Mouse (Mus musculus) fibroblast of lung, adult 2 months (primary cell): ENCODE results near the gene Gm14214.

Source experiments
- DNase-seq: peaks from one replicate; pipeline ENCODE4 v3.0.0-alpha.2; 2011; ENCODE audit warnings: low read depth

The Gm14214 gene

GRCm38 (mm10) chr2:154769930-154770329 lies at the start of gene Gm14214:
Gm14214 (minus strand) TSS chr2:154770030.
- DNase-seq = no peak

GRCm38 (mm10) chr2:154818599-154818998 lies 48.8 kb upstream of the Gm14214 start:
- DNase-seq = no peak

GRCm38 (mm10) chr2:154817788-154818187 lies 48.0 kb upstream of the Gm14214 start:
- DNase-seq = peak; percentile 11

GRCm38 (mm10) chr2:154817089-154817488 lies 47.3 kb upstream of the Gm14214 start:
- no peak for DNase-seq

- no peak for DNase-seq
Observed at GRCm38 (mm10) chr2:154813426-154813825, 43.6 kb upstream of the Gm14214 start.

GRCm38 (mm10) chr2:154810821-154811220 lies 41.0 kb upstream of the Gm14214 start:
- DNase-seq = no peak

GRCm38 (mm10) chr2:154809107-154809762 lies 39.4 kb upstream of the Gm14214 start:
- no peak for DNase-seq

GRCm38 (mm10) chr2:154807689-154808088 lies 37.9 kb upstream of the Gm14214 start:
- no peak for DNase-seq

GRCm38 (mm10) chr2:154803845-154804244 lies 34.0 kb upstream of the Gm14214 start:
- no peak for DNase-seq

GRCm38 (mm10) chr2:154803372-154803771 lies 33.5 kb upstream of the Gm14214 start:
- DNase-seq = peak; percentile 46

- DNase-seq = no peak
Observed at GRCm38 (mm10) chr2:154791661-154792642, 22.1 kb upstream of the Gm14214 start.

GRCm38 (mm10) chr2:154790656-154791483 lies 21.0 kb upstream of the Gm14214 start, which contains the start of the genes Raly and a:
Raly (plus strand) TSS chr2:154791096.
a (plus strand) TSS chr2:154791402.
- DNase-seq = peak; percentile 91

- no peak for DNase-seq
Observed at GRCm38 (mm10) chr2:154789977-154790655, 20.3 kb upstream of the Gm14214 start.

GRCm38 (mm10) chr2:154789381-154789780 lies 19.6 kb upstream of the Gm14214 start:
- DNase-seq = no peak

- no peak for DNase-seq
Observed at GRCm38 (mm10) chr2:154786776-154787175, 16.9 kb upstream of the Gm14214 start.

- no peak for DNase-seq
Observed at GRCm38 (mm10) chr2:154786187-154786586, 16.4 kb upstream of the Gm14214 start.

- no peak for DNase-seq
Observed at GRCm38 (mm10) chr2:154785284-154785683, 15.5 kb upstream of the Gm14214 start.

- no peak for DNase-seq
Observed at GRCm38 (mm10) chr2:154782856-154783650, 13.2 kb upstream of the Gm14214 start.

- no peak for DNase-seq
Observed at GRCm38 (mm10) chr2:154782361-154782760, 12.5 kb upstream of the Gm14214 start.

- DNase-seq = no peak
Observed at GRCm38 (mm10) chr2:154779648-154780047, 9.8 kb upstream of the Gm14214 start.

- DNase-seq = no peak
Observed at GRCm38 (mm10) chr2:154776496-154776895, 6.7 kb upstream of the Gm14214 start.
